Mouse (Mus musculus) lung, adult 2 months (tissue): ENCODE measurements around the gene Igfbp4.

Experiments used
- CTCF ChIP-seq: fragments of 200-500 bp; IDR thresholded peaks from 2 replicates; pipeline ENCODE4 v1.5.1; 2011; ENCODE audit warnings: mild to moderate bottlenecking, low read length, control low read depth; ENCODE audit not compliant: insufficient read depth
- POLR2A ChIP-seq: fragments of 200-500 bp; IDR thresholded peaks from 2 replicates; pipeline ENCODE4 v1.6.1; 2011; ENCODE audit warnings: low read depth, mild to moderate bottlenecking, control low read depth, low read length, borderline replicate concordance; ENCODE audit errors: extremely low read depth

GRCm38 (mm10) chr11:99026899-99027440 is 14.1 kb upstream of the Igfbp4 start:
- TF ChIP-seq CTCF, result no peak
- no peak for TF ChIP-seq POLR2A
